Mouse (Mus musculus) kidney, embryonic 14.5 days (tissue): ENCODE data around the gene Tnrc6c. TPM values are rescaled to one million over a fixed set of nuclear protein-coding genes. Genes with fewer than 3 reads are reported as not detected.

Source experiments
- ATAC-seq: fragments of 200-750 bp; cut with Nextera tagmentation; 2 replicates; pipeline ENCODE4 v1.8.0; 2017; ENCODE audit warnings: moderate number of reproducible peaks, mild to moderate bottlenecking, moderate TSS enrichment, moderate library complexity; ENCODE audit not compliant: low FRiP score, low TSS enrichment
- H3K27ac ChIP-seq: fragments of 300-500 bp; sonication (generic); 2 replicates; pipeline ENCODE4 v1.5.1; 2014; ENCODE audit warnings: low read depth, mild to moderate bottlenecking, low read length, moderate library complexity, mixed read lengths
- H3K27me3 ChIP-seq: fragments of 300-500 bp; sonication (generic); 2 replicates; pipeline ENCODE4 v1.6.1; 2014; ENCODE audit warnings: mild to moderate bottlenecking, low read length; ENCODE audit not compliant: control insufficient read depth, insufficient read depth
- H3K36me3 ChIP-seq: fragments of 300-500 bp; sonication (generic); 2 replicates; pipeline ENCODE4 v1.6.1; 2014; ENCODE audit warnings: low read length, mixed read lengths; ENCODE audit not compliant: control insufficient read depth, insufficient read depth
- H3K4me1 ChIP-seq: fragments of 300-500 bp; sonication (generic); 2 replicates; pipeline ENCODE4 v1.6.1; 2014; ENCODE audit warnings: low read length, mixed read lengths; ENCODE audit not compliant: control insufficient read depth, insufficient read depth
- H3K4me2 ChIP-seq: fragments of 300-500 bp; sonication (generic); replicated peaks from 2 replicates; pipeline ENCODE4 v1.6.1; 2014; ENCODE audit warnings: low read depth, mild to moderate bottlenecking, low read length
- H3K4me3 ChIP-seq: fragments of 300-500 bp; sonication (generic); 2 replicates; pipeline ENCODE4 v1.5.1; 2014; ENCODE audit warnings: mild to moderate bottlenecking, low read length
- H3K9ac ChIP-seq: fragments of 300-500 bp; sonication (generic); 2 replicates; pipeline ENCODE4 v1.6.1; 2014; ENCODE audit warnings: low read depth, mild to moderate bottlenecking, low read length, moderate library complexity
- H3K9me3 ChIP-seq: fragments of 300-500 bp; sonication (generic); 2 replicates; pipeline ENCODE4 v1.6.1; 2016; ENCODE audit warnings: low read length; ENCODE audit not compliant: control insufficient read depth
- WGBS: fragments of 180-500 bp; shearing (Covaris S2); extraction: QIAGEN DNeasy Blood & Tissue Kit; methylation state at CpG from one replicate; pipeline ENCODE4 v1.1.7; 2014; 5-methylcytosine and 5-hydroxymethylcytosine counted together
- polyA plus RNA-seq: library from polyadenylated mRNA; unstranded; fragments of >200 nt; fragmentation: Nextera tagmentation; extraction: Ambion mirVana; gene quantifications from 2 replicates; pipeline ENCODE4 v1.2.1, GENCODE M21; 2014

Tnrc6c gene
- polyA plus RNA-seq, 1 experiment from 2014 or later, result 13.2 TPM

- Histone ChIP-seq H3K4me3 (no peak overlapping the region), H3K27ac (no peak overlapping the region), H3K9ac (no peak overlapping the region), H3K4me2 (no peak overlapping the region), H3K4me1 (peaks cover 11% of the 10 kb centered on the region; the same call in 1 of the 2 replicates), H3K36me3 (peaks cover 17% of the 10 kb centered on the region), H3K9me3 (no peaks in the 10 kb centered on the region), H3K27me3 (no peaks in the 10 kb centered on the region)
- WGBS, result 88% methylated on average over 7 of the region's 7 CpGs
- ATAC-seq, result no peak
Observed at GRCm38 (mm10) chr11:117731470-117731869, 77.4 kb downstream of the Tnrc6c start.

GRCm38 (mm10) chr11:117736037-117736689, 82.1 kb downstream of the Tnrc6c start:
- Histone ChIP-seq H3K27ac (no peak overlapping the region), H3K4me1 (no peaks in the 10 kb centered on the region), H3K4me3 (no peak overlapping the region), H3K4me2 (no peak overlapping the region), H3K9ac (no peak overlapping the region), H3K36me3 (peaks cover 60% of the 10 kb centered on the region), H3K9me3 (no peaks in the 10 kb centered on the region), H3K27me3 (no peaks in the 10 kb centered on the region)
- ATAC-seq, result 0 out of 2 replicates have a peak, but pooled peaks have one; percentile 16
- WGBS, result 63% methylated on average over 5 of the region's 5 CpGs

GRCm38 (mm10) chr11:117738123-117738522, 84.0 kb downstream of the Tnrc6c start:
- ATAC-seq, result no peak

GRCm38 (mm10) chr11:117741128-117741527, 87.0 kb downstream of the Tnrc6c start:
- Histone ChIP-seq H3K4me3 (no peak overlapping the region), H3K27ac (no peak overlapping the region), H3K27me3 (no peaks in the 10 kb centered on the region), H3K4me1 (no peaks in the 10 kb centered on the region), H3K9ac (no peak overlapping the region), H3K36me3 (peaks cover 89% of the 10 kb centered on the region), H3K4me2 (no peak overlapping the region), H3K9me3 (no peaks in the 10 kb centered on the region)
- 86% methylated on average over 6 of the region's 6 CpGs for WGBS
- ATAC-seq, result no peak

More at GRCm38 (mm10) chr11:117738123-117738522, 84.0 kb downstream of the Tnrc6c start:
- H3K36me3 ChIP-seq, result peaks cover 78% of the 10 kb centered on the region
- H3K4me2 ChIP-seq, result no peak overlapping the region
- H3K27ac ChIP-seq, result no peak overlapping the region
- H3K9ac ChIP-seq, result no peak overlapping the region
- H3K4me1 ChIP-seq, result no peaks in the 10 kb centered on the region
- H3K4me3 ChIP-seq, result no peak overlapping the region
- no peaks in the 10 kb centered on the region for H3K9me3 ChIP-seq
- 92% methylated on average over 5 of the region's 5 CpGs for WGBS
- no peaks in the 10 kb centered on the region for H3K27me3 ChIP-seq

GRCm38 (mm10) chr11:117742243-117742642, 88.2 kb downstream of the Tnrc6c start:
- Histone ChIP-seq H3K9ac (no peak overlapping the region), H3K27ac (no peak overlapping the region), H3K4me2 (no peak overlapping the region), H3K36me3 (peaks cover 86% of the 10 kb centered on the region), H3K27me3 (no peaks in the 10 kb centered on the region), H3K4me3 (no peak overlapping the region), H3K4me1 (no peaks in the 10 kb centered on the region), H3K9me3 (no peaks in the 10 kb centered on the region)
- ATAC-seq, result no peak
- WGBS, result 86% methylated on average over 8 of the region's 8 CpGs

- 82% methylated on average over 8 of the region's 8 CpGs for WGBS
- no peaks in the 10 kb centered on the region for H3K9me3 ChIP-seq
- no peak overlapping the region for H3K27ac ChIP-seq
- no peaks in the 10 kb centered on the region for H3K27me3 ChIP-seq
- peaks cover 86% of the 10 kb centered on the region for H3K36me3 ChIP-seq
- H3K4me2 ChIP-seq, result no peak overlapping the region
- no peak overlapping the region for H3K9ac ChIP-seq
- no peak overlapping the region for H3K4me3 ChIP-seq
- ATAC-seq, result no peak
- no peaks in the 10 kb centered on the region for H3K4me1 ChIP-seq
Observed at GRCm38 (mm10) chr11:117742715-117743114, 88.6 kb downstream of the Tnrc6c start.

GRCm38 (mm10) chr11:117743454-117744030, 89.5 kb downstream of the Tnrc6c start:
- H3K27ac ChIP-seq, result no peak overlapping the region
- 56% methylated on average over 4 of the region's 4 CpGs for WGBS
- H3K4me1 ChIP-seq, result no peaks in the 10 kb centered on the region
- H3K27me3 ChIP-seq, result no peaks in the 10 kb centered on the region
- H3K4me3 ChIP-seq, result no peak overlapping the region
- no peak for ATAC-seq
- H3K4me2 ChIP-seq, result no peak overlapping the region
- H3K9me3 ChIP-seq, result no peaks in the 10 kb centered on the region
- no peak overlapping the region for H3K9ac ChIP-seq
- H3K36me3 ChIP-seq, result peaks cover 87% of the 10 kb centered on the region

- Histone ChIP-seq H3K27ac (no peak overlapping the region), H3K27me3 (no peaks in the 10 kb centered on the region), H3K9me3 (no peaks in the 10 kb centered on the region), H3K4me3 (no peak overlapping the region), H3K4me1 (no peaks in the 10 kb centered on the region), H3K9ac (no peak overlapping the region), H3K4me2 (no peak overlapping the region), H3K36me3 (peaks cover 88% of the 10 kb centered on the region)
- WGBS, result 91% methylated on average over 4 of the region's 4 CpGs
- no peak for ATAC-seq
Observed at GRCm38 (mm10) chr11:117748628-117749027, 94.5 kb downstream of the Tnrc6c start.

- no peak for ATAC-seq
- no peaks in the 10 kb centered on the region for H3K9me3 ChIP-seq
- no peaks in the 10 kb centered on the region for H3K4me1 ChIP-seq
- no peak overlapping the region for H3K4me2 ChIP-seq
- no peak overlapping the region for H3K9ac ChIP-seq
- peaks cover 87% of the 10 kb centered on the region for H3K36me3 ChIP-seq
- H3K27me3 ChIP-seq, result no peaks in the 10 kb centered on the region
- no peak overlapping the region for H3K27ac ChIP-seq
- no peak overlapping the region for H3K4me3 ChIP-seq
- 90% methylated on average over 10 of the region's 10 CpGs for WGBS
Observed at GRCm38 (mm10) chr11:117749414-117749813, 95.3 kb downstream of the Tnrc6c start.
